Mouse (Mus musculus) c-Kit-positive CD71-positive TER-119-positive erythroid progenitor cells, embryonic 14.5 days (primary cell): ENCODE measurements around the gene Mefv.
"Not testable (repeated sequence)": the region's sequence is repeated elsewhere in the genome, so short reads cannot be mapped to it uniquely, and the experiment has no call there.

Experiments used
- DNase-seq: peaks from one replicate; pipeline ENCODE4 v3.0.0-alpha.2; 2013; ENCODE audit warnings: low spot score

The Mefv gene

GRCm38 (mm10) chr16:3717980-3718379 is at the start of gene Mefv:
TSS of gene Mefv (minus strand) at chr16:3718097.
- DNase-seq, result no peak

DNA sequence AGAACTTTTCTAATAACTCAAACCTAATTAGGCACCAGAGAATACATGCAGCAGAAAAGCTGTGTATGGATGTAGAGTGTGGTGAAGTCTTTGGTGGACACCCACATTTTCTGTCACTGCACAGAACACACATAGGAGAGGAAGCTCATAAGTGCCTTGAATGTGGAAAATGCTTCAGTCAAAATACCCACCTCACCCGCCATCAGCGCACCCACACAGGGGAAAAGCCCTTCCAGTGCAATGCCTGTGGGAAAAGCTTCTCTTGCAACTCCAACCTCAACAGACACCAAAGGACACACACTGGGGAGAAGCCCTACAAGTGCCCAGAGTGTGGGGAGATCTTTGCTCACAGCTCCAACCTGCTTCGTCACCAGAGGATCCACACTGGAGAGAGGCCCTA is 31.1 kb upstream of the Mefv start:
- no peak for DNase-seq

- no peak for DNase-seq
Measured at GRCm38 (mm10) chr16:3745656-3746055, 27.8 kb upstream of the Mefv start.

DNA sequence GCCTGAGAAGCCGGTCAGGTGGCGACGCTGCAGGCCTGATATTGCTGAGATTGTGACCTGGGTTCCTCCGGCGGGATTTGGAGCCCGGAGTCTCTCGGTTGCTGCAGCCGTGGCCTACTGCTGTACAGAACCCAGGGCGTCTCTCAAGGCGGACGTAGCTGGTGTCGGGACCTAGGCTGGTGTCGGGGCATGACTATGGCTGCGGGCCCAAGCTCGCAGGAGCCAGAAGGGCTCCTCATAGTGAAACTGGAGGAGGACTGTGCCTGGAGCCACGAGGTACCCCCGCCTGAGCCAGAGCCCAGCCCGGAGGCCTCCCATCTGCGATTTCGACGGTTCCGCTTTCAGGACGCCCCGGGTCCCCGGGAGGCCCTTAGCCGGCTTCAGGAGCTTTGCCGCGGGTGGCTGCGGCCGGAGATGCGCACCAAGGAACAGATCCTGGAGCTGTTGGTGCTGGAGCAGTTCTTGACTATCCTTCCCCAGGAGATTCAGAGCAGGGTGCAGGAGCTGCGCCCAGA is 26.3 kb upstream of the Mefv start:
- no peak for DNase-seq

- peak; percentile 96 for DNase-seq
Measured at GRCm38 (mm10) chr16:3743503-3744185, 25.7 kb upstream of the Mefv start, which contains the start of gene Zfp263. TSS of gene Zfp263 (plus strand) at chr16:3744093.

GRCm38 (mm10) chr16:3742466-3742865 is 24.6 kb upstream of the Mefv start:
- DNase-seq, result no peak

GRCm38 (mm10) chr16:3733198-3733732 is 15.4 kb upstream of the Mefv start:
- no peak for DNase-seq

DNA sequence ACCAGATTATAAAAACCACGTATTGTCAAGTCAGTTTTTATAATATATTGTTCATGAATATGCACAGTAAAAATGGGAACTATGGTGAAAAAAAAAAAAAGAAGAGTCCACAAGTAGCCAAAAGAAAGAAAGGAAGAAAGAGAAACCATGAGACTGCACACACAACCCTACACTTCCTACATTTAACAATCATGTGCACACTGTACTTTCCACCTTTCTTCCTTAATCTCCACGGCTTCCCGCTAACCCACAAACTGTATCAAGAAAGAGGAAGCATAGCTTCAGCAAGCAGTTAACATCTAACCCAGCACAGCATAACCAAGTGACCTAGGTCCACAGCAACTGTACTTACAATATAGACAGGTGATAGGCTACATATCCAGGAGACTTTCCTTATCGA is 14.7 kb upstream of the Mefv start:
- DNase-seq, result no peak

GRCm38 (mm10) chr16:3727980-3728720 is 10.3 kb upstream of the Mefv start:
- DNase-seq, result no peak

DNA sequence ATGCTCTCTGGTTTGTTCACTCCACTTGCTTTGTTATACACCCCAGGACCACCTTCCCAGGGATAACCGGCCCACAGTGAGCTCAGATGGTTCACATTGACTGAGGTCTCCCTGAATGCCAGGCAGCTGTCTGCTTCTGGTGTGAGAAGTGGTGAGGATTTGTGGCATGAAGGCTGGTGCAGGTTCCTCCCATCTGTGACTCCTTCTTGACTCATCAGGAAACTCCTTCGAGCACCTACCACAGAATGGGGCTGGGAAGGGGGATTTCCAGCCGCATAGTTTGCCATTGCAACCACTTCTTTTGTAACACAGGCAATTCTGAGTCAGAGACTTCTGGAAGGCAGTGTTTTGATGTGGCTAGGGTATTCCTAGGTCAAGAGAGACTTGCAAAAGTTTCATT is 5.3 kb upstream of the Mefv start:
- DNase-seq, result no peak

DNA sequence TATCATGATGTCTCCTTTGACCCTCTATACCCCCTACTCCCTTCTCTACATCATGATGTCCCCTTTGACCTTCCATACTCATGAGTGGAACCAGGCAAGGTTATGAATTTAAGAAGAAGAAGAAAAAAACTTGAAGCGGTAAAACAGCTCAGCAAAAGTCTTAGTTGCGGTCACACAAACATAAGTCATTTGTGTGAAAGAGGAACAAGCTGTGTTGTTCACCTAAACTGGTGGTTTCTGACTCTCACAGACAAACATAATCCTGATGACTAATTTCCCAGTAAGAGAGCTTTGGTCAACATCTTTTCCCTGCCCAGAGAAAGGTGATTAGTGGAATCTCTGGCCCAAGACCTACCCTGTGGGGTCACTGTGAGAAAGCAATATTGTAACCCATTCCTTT is 3.2 kb downstream of the Mefv start:
- no peak for DNase-seq

GRCm38 (mm10) chr16:3706680-3707079 is 11.2 kb downstream of the Mefv start:
- DNase-seq, result no peak

- no peak for DNase-seq
Measured at GRCm38 (mm10) chr16:3700893-3701292, 17.0 kb downstream of the Mefv start.

GRCm38 (mm10) chr16:3699281-3699680 is 18.6 kb downstream of the Mefv start:
- no peak for DNase-seq

DNA sequence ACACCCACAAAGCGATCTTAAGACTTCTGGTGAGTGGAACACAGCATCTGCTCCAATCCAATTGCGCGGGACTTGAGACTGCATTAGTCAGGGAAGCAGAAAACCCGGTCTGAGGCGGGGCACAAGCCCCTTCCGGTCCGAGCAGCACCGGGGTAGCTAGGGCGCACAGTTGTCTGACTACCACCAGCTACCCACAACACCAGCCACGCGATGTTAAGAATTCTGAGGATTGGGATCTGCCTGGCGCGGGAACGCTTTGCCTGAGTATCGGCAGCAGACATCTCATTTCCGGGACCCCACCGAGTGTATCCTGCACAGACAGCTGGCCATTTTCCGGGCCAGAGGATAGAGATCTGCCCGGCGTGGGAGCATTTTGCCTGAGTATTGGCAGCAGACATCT is 28.3 kb downstream of the Mefv start:
- DNase-seq, result not testable (repeated sequence)
